Mouse (Mus musculus) heart, embryonic 14.5 days (tissue): ENCODE measurements around the gene Msln. TPM values are rescaled to one million over a fixed set of nuclear protein-coding genes. Genes with fewer than 3 reads are reported as not detected.

Source experiments
- ATAC-seq: fragments of 200-750 bp; cut with Nextera tagmentation; 2 replicates; pipeline ENCODE4 v1.8.0; 2017; ENCODE audit warnings: low read depth, moderate TSS enrichment; ENCODE audit not compliant: insufficient number of reproducible peaks, insufficient read depth, low FRiP score
- H3K27ac ChIP-seq, 2 experiments: fragments of 200-500 bp in 1 of 2; fragments of 300-500 bp in 1 of 2; sonication (generic) in 1 of 2; replicated peaks in 1 of 2; 2 replicates each; pipeline ENCODE4 v1.5.1; 2012 to 2014; ENCODE audit warnings: low read depth in 2 of 2, low read length in 2 of 2, control low read depth in 1 of 2, mild to moderate bottlenecking in 1 of 2, mixed read lengths in 1 of 2; ENCODE audit not compliant: control insufficient read depth in 1 of 2, insufficient read depth in 1 of 2
- H3K27me3 ChIP-seq: fragments of 300-500 bp; sonication (generic); 2 replicates; pipeline ENCODE4 v1.6.1; 2014; ENCODE audit warnings: mild to moderate bottlenecking, low read length, control low read depth; ENCODE audit not compliant: control insufficient read depth, insufficient read depth
- H3K36me3 ChIP-seq: fragments of 300-500 bp; sonication (generic); 2 replicates; pipeline ENCODE4 v1.6.1; 2014; ENCODE audit warnings: mild to moderate bottlenecking, control low read depth, low read length, mixed read lengths; ENCODE audit not compliant: control insufficient read depth, insufficient read depth
- H3K4me1 ChIP-seq, 2 experiments: fragments of 200-500 bp in 1 of 2; fragments of 300-500 bp in 1 of 2; sonication (generic) in 1 of 2; 2 replicates each; pipeline ENCODE4 v1.6.1; 2012 to 2014; ENCODE audit warnings: low read length in 2 of 2, control low read depth in 1 of 2, mixed read lengths in 1 of 2; ENCODE audit not compliant: control insufficient read depth in 2 of 2, insufficient read depth in 2 of 2
- H3K4me2 ChIP-seq: fragments of 300-500 bp; sonication (generic); 2 replicates; pipeline ENCODE4 v1.6.1; 2014; ENCODE audit warnings: mild to moderate bottlenecking, low read length
- H3K4me3 ChIP-seq, 2 experiments: fragments of 200-500 bp in 1 of 2; fragments of 300-500 bp in 1 of 2; sonication (generic) in 1 of 2; 2 replicates each; pipeline ENCODE4 v1.5.1; 2012 to 2014; ENCODE audit warnings: low read length in 2 of 2, mild to moderate bottlenecking in 2 of 2, control low read depth in 1 of 2, low read depth in 1 of 2, moderate library complexity in 1 of 2; ENCODE audit not compliant: control insufficient read depth in 1 of 2, insufficient read depth in 1 of 2
- H3K9ac ChIP-seq: fragments of 300-500 bp; sonication (generic); 2 replicates; pipeline ENCODE4 v1.6.1; 2014; ENCODE audit warnings: mild to moderate bottlenecking, low read length
- H3K9me3 ChIP-seq: fragments of 300-500 bp; sonication (generic); 2 replicates; pipeline ENCODE4 v1.6.1; 2016; ENCODE audit warnings: low read length, control low read depth; ENCODE audit not compliant: control insufficient read depth
- WGBS: fragments of 180-500 bp; shearing (Covaris S2); extraction: QIAGEN DNeasy Blood & Tissue Kit; methylation state at CpG from one replicate; pipeline ENCODE4 v1.1.7; 2014; 5-methylcytosine and 5-hydroxymethylcytosine counted together
- polyA plus RNA-seq: library from polyadenylated mRNA; unstranded; fragments of >200 nt; fragmentation: Nextera tagmentation; extraction: Ambion mirVana; gene quantifications from 2 replicates; pipeline ENCODE4 v1.2.1, GENCODE M21; 2014

Msln gene
- polyA plus RNA-seq, 1 experiment from 2014 or later = 31.9 TPM

DNA sequence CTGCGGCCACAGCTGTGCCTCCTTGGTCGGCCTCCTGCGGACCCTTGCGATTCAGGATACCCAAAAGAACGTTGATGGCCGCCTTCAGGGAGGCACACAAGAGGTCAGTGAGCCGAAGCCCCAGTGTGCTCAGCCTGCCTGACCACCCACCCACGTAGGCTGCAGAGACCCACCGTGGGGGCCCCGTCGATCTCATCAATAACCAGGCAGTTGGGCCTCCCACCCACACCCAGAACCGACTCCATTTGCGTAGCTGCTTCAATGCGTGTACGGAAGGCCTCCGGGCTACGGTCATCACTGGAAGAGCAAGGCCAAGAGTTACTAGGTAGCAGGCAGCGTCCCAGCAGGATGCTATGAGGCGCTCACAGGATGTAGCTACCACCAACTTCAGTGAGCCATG lies 30.7 kb downstream of the Msln start:
- Histone ChIP-seq H3K27ac (no peak overlapping the region), H3K9me3 (no peaks in the 10 kb centered on the region), H3K36me3 (peaks cover 38% of the 10 kb centered on the region), H3K9ac (no peak overlapping the region), H3K4me2 (no peak overlapping the region), H3K27me3 (peaks cover 4% of the 10 kb centered on the region), H3K4me1 (peaks cover 8 to 13% of the 10 kb centered on the region in 2 experiments; a peak in 3 of 4 replicates), H3K4me3 (no peak overlapping the region)
- WGBS = 95% methylated on average over 19 of the region's 19 CpGs
- ATAC-seq = no peak

GRCm38 (mm10) chr17:25721476-25721875 lies 32.7 kb downstream of the Msln start:
- Histone ChIP-seq H3K4me1 (peaks cover 4 to 9% of the 10 kb centered on the region in 2 experiments; a peak in 2 of 4 replicates), H3K9me3 (no peaks in the 10 kb centered on the region), H3K27ac (no peak overlapping the region), H3K4me3 (no peak overlapping the region), H3K36me3 (peaks cover 38% of the 10 kb centered on the region), H3K4me2 (no peak overlapping the region), H3K9ac (no peak overlapping the region), H3K27me3 (peaks cover 21% of the 10 kb centered on the region)
- ATAC-seq = no peak
- WGBS = 88% methylated on average over 5 of the region's 5 CpGs

DNA sequence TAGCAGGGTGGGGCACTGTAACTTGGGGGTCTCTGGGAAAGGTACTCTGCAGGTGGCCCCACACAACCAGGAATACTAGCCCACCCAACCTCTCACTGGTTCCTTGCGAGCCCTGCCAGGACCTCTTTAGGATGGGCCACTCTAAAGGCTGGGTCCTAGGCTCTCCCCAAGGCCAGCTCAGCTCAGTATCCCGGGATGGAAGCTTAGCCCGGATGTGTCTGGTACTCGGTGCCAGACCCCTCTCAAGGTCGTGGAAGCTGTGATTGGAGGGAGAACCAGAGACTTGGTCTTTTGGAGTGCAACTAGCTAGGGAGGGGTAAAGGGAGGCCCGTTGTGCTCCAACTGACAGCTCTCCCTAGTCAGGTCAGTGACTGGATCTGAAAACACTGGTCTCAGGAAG lies 36.5 kb downstream of the Msln start:
- peaks cover 29% of the 10 kb centered on the region for H3K36me3 ChIP-seq
- no peaks in the 10 kb centered on the region for H3K9me3 ChIP-seq
- H3K27ac ChIP-seq = no peak overlapping the region
- ATAC-seq = no peak
- peaks cover 4 to 8% of the 10 kb centered on the region in 2 experiments; a peak in 1 of 4 replicates for H3K4me1 ChIP-seq
- peaks cover 21% of the 10 kb centered on the region for H3K27me3 ChIP-seq
- peak overlapping the region; percentile 65 for H3K9ac ChIP-seq
- 13% methylated on average over 6 of the region's 6 CpGs for WGBS
- H3K4me3 ChIP-seq = peak overlapping the region; percentile 44
- H3K4me2 ChIP-seq = peak overlapping the region; percentile 85

DNA sequence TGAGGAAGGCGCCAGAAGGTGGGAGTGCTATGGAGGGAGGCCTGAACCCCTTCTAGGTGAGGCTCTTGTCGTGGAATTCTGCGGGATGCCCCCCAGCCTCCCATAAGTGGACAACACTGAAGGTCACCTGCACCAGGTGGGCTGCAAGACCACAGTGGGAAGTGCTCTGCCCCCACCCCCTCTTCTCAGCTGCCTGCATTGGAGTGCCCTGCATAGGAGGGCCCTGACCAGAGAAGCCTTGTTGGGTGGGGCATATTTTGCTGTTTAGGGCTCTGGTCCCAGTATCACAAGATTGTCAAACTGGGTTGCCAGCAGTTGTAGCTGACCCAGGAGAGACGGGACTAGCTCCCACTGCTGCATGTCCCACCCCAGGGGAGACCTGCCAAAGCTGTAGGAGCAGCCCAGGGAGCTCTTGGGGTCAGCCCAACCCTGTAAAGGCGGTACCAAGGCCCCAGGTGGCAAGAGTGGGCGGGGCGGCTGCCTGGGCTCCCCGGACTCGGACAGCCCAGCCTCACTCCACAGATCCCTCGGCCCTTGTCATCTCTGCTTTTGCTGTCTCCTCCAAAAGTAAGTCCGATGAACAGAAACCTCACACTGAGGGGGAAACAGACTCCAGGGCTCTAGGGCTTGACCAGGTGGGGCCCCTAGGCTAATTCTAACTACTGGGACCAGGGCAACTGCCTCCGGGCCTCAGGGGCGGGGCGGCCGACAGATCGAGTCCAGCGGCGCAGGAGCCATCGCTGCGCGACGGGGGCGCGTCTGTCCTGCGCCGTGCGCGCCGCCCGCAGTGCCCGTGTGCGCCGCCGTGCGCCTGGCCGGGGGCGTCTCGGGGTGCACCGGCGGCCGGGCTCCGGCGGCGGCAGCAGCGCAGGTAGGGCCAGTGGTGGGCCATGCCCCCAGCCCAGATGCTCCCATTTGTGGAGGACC lies 37.2 kb downstream of the Msln start, which contains the start of gene Gng13:
Gene Gng13, plus strand, starts transcription at position 461 of the 927 bp plus-strand sequence.
- H3K4me3 ChIP-seq = peak within 1 kb of the TSS; percentile 44
- H3K4me1 ChIP-seq = peaks cover 4 to 8% of the 10 kb centered on the region in 2 experiments; a peak in 1 of 4 replicates
- peaks cover 23% of the 10 kb centered on the region for H3K36me3 ChIP-seq
- peak within 1 kb of the TSS; percentile 85 for H3K4me2 ChIP-seq
- no peaks in the 10 kb centered on the region for H3K9me3 ChIP-seq
- H3K27ac ChIP-seq = no peak within 1 kb of the TSS
- ATAC-seq = no peak
- WGBS = under 1% methylated on average over 45 of the region's 45 CpGs
- H3K9ac ChIP-seq = peak within 1 kb of the TSS; percentile 65
- H3K27me3 ChIP-seq = peaks cover 21% of the 10 kb centered on the region

DNA sequence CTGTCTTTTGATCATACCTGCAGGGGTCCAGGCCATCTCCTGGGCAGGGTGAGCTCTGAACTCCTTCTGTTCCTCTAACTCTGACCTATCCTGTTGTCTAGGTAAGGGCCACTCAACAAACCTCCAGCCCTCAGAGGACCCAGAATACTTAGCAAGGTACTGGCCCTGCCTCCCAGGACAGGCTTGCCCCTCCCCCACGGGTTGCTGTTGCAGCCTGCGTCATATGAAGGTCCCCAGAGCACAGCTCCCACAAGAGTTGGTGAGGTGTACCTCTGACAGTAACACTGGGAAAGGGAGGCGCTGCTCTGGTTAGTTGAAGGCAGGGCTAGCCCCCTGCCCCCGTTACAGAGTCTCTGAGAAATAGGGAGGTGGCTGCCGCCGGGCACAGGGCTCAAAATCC lies 38.0 kb downstream of the Msln start:
- Histone ChIP-seq H3K4me2 (no peak overlapping the region), H3K4me3 (no peak overlapping the region), H3K36me3 (peaks cover 18% of the 10 kb centered on the region), H3K27ac (no peak overlapping the region), H3K27me3 (peaks cover 21% of the 10 kb centered on the region), H3K9ac (no peak overlapping the region), H3K4me1 (peaks cover 4 to 8% of the 10 kb centered on the region in 2 experiments; a peak in 1 of 4 replicates), H3K9me3 (no peaks in the 10 kb centered on the region)
- WGBS = 4% methylated on average over 6 of the region's 6 CpGs
- ATAC-seq = no peak

- Histone ChIP-seq H3K4me3 (no peak overlapping the region), H3K27me3 (peaks cover 21% of the 10 kb centered on the region), H3K9ac (no peak overlapping the region), H3K4me2 (no peak overlapping the region), H3K36me3 (peaks cover 13% of the 10 kb centered on the region), H3K27ac (no peak overlapping the region), H3K4me1 (peaks cover 4 to 8% of the 10 kb centered on the region in 2 experiments; a peak in 1 of 4 replicates), H3K9me3 (no peaks in the 10 kb centered on the region)
- no peak for ATAC-seq
- 34% methylated on average over 3 of the region's 3 CpGs for WGBS
Observed at GRCm38 (mm10) chr17:25715627-25716026, 38.6 kb downstream of the Msln start.

GRCm38 (mm10) chr17:25711136-25711535 lies 43.0 kb downstream of the Msln start:
- WGBS = 59% methylated on average over 4 of the region's 4 CpGs
- no peaks in the 10 kb centered on the region for H3K36me3 ChIP-seq
- no peaks in the 10 kb centered on the region; a peak in 1 of 4 replicates for H3K4me1 ChIP-seq
- ATAC-seq = no peak
- no peak overlapping the region for H3K27ac ChIP-seq
- no peaks in the 10 kb centered on the region for H3K27me3 ChIP-seq
- no peak overlapping the region for H3K4me3 ChIP-seq
- H3K9me3 ChIP-seq = no peaks in the 10 kb centered on the region
- H3K4me2 ChIP-seq = no peak overlapping the region
- H3K9ac ChIP-seq = no peak overlapping the region
